Mouse (Mus musculus) ES-E14 (cell line): ENCODE measurements around the gene Bbs2.

Experiments used
- CHD2 ChIP-seq: IDR thresholded peaks from 2 replicates; pipeline ENCODE4 v1.6.1; 2014; ENCODE audit warnings: mild to moderate bottlenecking, low read depth, low read length, inconsistent platforms
- HCFC1 ChIP-seq: IDR thresholded peaks from 2 replicates; pipeline ENCODE4 v1.6.1; 2012; ENCODE audit warnings: low read length, inconsistent platforms, borderline replicate concordance; ENCODE audit not compliant: insufficient read depth
- MAFK ChIP-seq: IDR thresholded peaks from 2 replicates; pipeline ENCODE4 v1.6.1; 2014; ENCODE audit warnings: mild to moderate bottlenecking, low read depth, low read length, inconsistent platforms; ENCODE audit not compliant: insufficient read depth
- ZNF384 ChIP-seq: IDR thresholded peaks from 2 replicates; pipeline ENCODE4 v1.6.1; 2012; ENCODE audit warnings: low read depth, low read length, inconsistent platforms

GRCm38 (mm10) chr8:94076461-94077192, 22.1 kb downstream of the Bbs2 start:
- TF ChIP-seq CHD2 (no peak), MAFK (no peak), ZNF384 (no peak), HCFC1 (no peak)
